Mouse (Mus musculus) forebrain, postnatal 0 days (tissue): ENCODE results near the gene Taf15. TPM values are rescaled to one million over a fixed set of nuclear protein-coding genes. Genes with fewer than 3 reads are reported as not detected.

ENCODE experiments used
- ATAC-seq: fragments of 200-750 bp; cut with Nextera tagmentation; 2 replicates; pipeline ENCODE4 v1.8.0; 2017; ENCODE audit warnings: mild to moderate bottlenecking, moderate library complexity
- DNase-seq: peaks from one replicate; pipeline ENCODE4 v3.0.0-alpha.2; 2015
- H3K27ac ChIP-seq: fragments of 300-500 bp; sonication (generic); 2 replicates; pipeline ENCODE4 v1.5.1; 2014; ENCODE audit warnings: low read depth, mild to moderate bottlenecking, antibody characterized with exemption, low read length, moderate library complexity, mixed read lengths
- H3K27me3 ChIP-seq: fragments of 300-500 bp; sonication (generic); 2 replicates; pipeline ENCODE4 v1.6.1; 2014; ENCODE audit warnings: mild to moderate bottlenecking, low read length, mixed read lengths; ENCODE audit not compliant: insufficient read depth
- H3K36me3 ChIP-seq: fragments of 300-500 bp; sonication (generic); 2 replicates; pipeline ENCODE4 v1.6.1; 2014; ENCODE audit warnings: mild to moderate bottlenecking, moderate library complexity; ENCODE audit not compliant: insufficient read depth
- H3K4me1 ChIP-seq: fragments of 300-500 bp; sonication (generic); 2 replicates; pipeline ENCODE4 v1.6.1; 2014; ENCODE audit warnings: antibody characterized with exemption; ENCODE audit not compliant: insufficient read depth
- H3K4me2 ChIP-seq: fragments of 300-500 bp; sonication (generic); 2 replicates; pipeline ENCODE4 v1.6.1; 2014; ENCODE audit warnings: low read depth, mild to moderate bottlenecking, moderate library complexity
- H3K4me3 ChIP-seq: fragments of 300-500 bp; sonication (generic); 2 replicates; pipeline ENCODE4 v1.5.1; 2014; ENCODE audit warnings: low read depth, low read length, mixed read lengths
- H3K9ac ChIP-seq: fragments of 300-500 bp; sonication (generic); 2 replicates; pipeline ENCODE4 v1.6.1; 2014; ENCODE audit warnings: mild to moderate bottlenecking
- H3K9me3 ChIP-seq: fragments of 300-500 bp; sonication (generic); 2 replicates; pipeline ENCODE4 v1.6.1; 2016; ENCODE audit warnings: low read length
- CTCF ChIP-seq: sonication (generic); IDR thresholded peaks from 2 replicates; pipeline ENCODE4 v1.5.1; 2016; ENCODE audit warnings: antibody characterized with exemption, control low read depth, low read depth
- WGBS: fragments of 180-500 bp; shearing (Covaris S2); extraction: QIAGEN DNeasy Blood & Tissue Kit; methylation state at CpG from one replicate; pipeline ENCODE4 v1.1.7; 2014; 5-methylcytosine and 5-hydroxymethylcytosine counted together
- polyA plus RNA-seq: library from polyadenylated mRNA; unstranded; fragments of >200 nt; fragmentation: Nextera tagmentation; extraction: Ambion mirVana; gene quantifications from 2 replicates; pipeline ENCODE4 v1.2.1, GENCODE M21; 2015
- total RNA-seq: library from RNA; depleted of rRNA; stranded (reverse); fragments of >200 nt; gene quantifications from 2 replicates; pipeline ENCODE4 v1.2.3, GENCODE M21; 2014

The Taf15 gene
- total and polyA plus RNA-seq, 2 experiments from 2014 or later, result 10.5 to 27.8 TPM

DNA sequence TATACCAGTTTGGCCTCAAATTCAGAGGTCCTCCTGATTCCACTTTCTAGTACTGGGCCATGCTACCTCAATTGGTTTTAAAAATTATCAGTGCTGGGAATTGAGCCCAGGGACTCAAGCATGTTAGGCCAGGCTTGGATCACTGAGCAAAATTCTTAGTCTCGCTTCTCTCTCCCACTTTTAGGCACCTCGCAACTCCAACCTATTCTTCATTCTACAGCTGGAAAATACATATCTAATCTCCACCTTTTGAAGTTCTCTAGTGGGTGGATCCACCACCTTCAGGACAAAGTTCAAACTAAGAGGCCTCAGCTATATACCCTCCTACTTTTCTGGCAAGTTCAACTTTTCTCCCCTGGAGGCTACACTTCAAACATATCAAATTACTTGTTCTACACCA, 1.1 kb upstream of the Taf15 start:
- no peak for ATAC-seq
- H3K4me1 ChIP-seq, result peaks cover 9% of the 10 kb centered on the region; the same call in 1 of the 2 replicates
- H3K27ac ChIP-seq, result no peak overlapping the region
- no peaks in the 10 kb centered on the region for H3K27me3 ChIP-seq
- DNase-seq, result no peak
- no peak for TF ChIP-seq CTCF
- no peaks in the 10 kb centered on the region for H3K9me3 ChIP-seq
- H3K9ac ChIP-seq, result peak overlapping the region; percentile 82; the same call in 1 of the 2 replicates
- 0 out of 2 replicates have a peak overlapping the region, but pooled peaks have one; percentile 79 for H3K4me3 ChIP-seq
- no peaks in the 10 kb centered on the region for H3K36me3 ChIP-seq
- H3K4me2 ChIP-seq, result peak overlapping the region; percentile 57; the same call in 1 of the 2 replicates
- WGBS, result 90% methylated on average over 2 of the region's 2 CpGs

DNA sequence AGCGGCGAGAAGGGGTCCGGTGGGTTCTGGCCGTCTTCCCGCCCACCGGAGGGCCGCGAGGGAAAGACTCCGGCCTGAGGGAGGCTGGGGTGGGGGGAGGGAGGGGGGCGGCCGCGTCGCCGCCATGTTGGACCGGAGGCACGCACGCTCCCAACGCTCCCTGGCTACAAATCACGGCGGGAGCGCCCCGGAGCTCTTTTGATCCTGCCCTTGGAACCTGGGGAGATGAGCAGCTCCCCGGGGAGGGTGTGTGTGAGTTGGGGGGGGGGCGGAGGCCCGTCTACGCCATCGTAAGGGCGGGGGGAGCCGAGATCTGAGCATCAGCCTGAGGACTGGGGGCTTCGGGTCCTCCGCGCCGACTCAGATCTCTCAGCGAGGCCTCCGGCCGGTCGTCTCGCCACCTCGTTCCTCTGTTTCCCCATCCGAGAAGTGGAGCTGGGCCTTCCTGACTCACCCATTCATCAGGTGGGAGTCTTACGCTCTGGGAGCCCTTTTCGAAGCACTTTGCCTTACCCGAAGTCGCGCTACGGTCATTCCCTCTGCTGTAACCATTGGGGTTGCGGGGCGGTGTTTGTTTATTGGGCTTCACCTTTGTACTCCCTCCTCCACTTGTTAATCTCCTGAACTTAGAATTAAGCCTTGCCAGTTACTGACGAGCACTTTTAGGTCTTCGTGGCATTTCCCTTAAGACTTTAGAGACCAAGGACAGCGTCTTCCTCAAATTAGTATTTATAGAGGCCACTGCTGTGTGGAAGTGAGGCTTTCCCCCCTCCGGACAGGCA, 540 bp downstream of the Taf15 start:
- H3K4me1 ChIP-seq, result peaks cover 9% of the 10 kb centered on the region; the same call in 1 of the 2 replicates
- H3K4me2 ChIP-seq, result peak overlapping the region; percentile 89
- H3K9me3 ChIP-seq, result no peaks in the 10 kb centered on the region
- H3K4me3 ChIP-seq, result peak overlapping the region; percentile 79
- no peaks in the 10 kb centered on the region for H3K27me3 ChIP-seq
- DNase-seq, result peak; percentile 29
- no peak for TF ChIP-seq CTCF
- no peaks in the 10 kb centered on the region for H3K36me3 ChIP-seq
- peak; percentile 84 for ATAC-seq
- under 1% methylated on average over 45 of the region's 52 CpGs for WGBS
- peak overlapping the region; percentile 99 for H3K27ac ChIP-seq
- peak overlapping the region; percentile 82 for H3K9ac ChIP-seq

DNA sequence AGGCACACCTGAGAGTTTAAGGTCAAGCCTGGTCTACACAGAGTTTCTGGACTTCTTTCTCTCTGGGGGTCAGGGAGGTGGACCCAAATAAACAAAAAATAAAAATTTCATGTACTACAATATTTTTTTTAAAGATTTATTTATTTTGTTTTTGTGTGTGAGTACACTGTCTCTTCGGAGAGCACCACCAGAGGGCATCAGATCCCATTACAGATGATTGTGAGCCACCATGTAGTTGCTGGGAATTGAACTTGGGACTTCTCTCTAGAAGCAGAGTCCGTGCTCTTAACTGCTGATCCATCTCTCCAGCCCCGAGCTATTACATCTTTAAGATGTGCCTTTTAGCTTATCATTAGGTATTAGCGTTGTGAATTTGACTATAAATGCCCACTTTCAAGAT, 18.6 kb downstream of the Taf15 start:
- DNase-seq, result no peak

DNA sequence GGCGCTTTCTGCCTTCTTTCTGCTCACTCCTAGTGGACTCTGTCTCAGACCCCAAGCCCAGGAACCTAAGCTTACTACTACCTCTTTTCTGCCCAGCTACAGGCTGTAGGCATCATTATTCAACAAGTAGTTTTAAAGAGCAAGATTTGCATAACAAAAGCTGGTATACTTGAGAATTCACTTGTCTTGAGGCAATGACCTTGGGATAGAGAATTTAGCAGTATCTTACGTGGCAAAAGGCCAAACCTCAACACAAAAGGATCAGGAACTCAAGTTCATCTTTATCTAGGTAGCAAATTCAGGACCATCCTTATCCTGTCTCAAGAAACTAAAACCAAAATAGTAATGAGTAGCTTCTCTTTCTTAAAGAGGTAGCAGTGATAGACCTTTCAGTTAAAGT, 22.7 kb downstream of the Taf15 start:
- Histone ChIP-seq H3K9me3 (no peaks in the 10 kb centered on the region), H3K4me3 (no peak overlapping the region), H3K4me2 (no peak overlapping the region), H3K4me1 (no peaks in the 10 kb centered on the region), H3K36me3 (peaks cover 7% of the 10 kb centered on the region; the same call in 1 of the 2 replicates), H3K27me3 (no peaks in the 10 kb centered on the region), H3K27ac (no peak overlapping the region), H3K9ac (no peak overlapping the region)
- TF ChIP-seq CTCF, result no peak
- no peak for ATAC-seq
- no peak for DNase-seq
- 48% methylated on average over 2 of the region's 2 CpGs for WGBS

More for the DNA sequence above, 18.6 kb downstream of the Taf15 start:
- WGBS, result 91% methylated on average over 4 of the region's 4 CpGs
- H3K27ac ChIP-seq, result no peak overlapping the region
- no peaks in the 10 kb centered on the region for H3K27me3 ChIP-seq
- H3K9ac ChIP-seq, result no peak overlapping the region
- H3K4me3 ChIP-seq, result no peak overlapping the region
- TF ChIP-seq CTCF, result peak; percentile 30; the same call in 1 of the 2 replicates
- no peaks in the 10 kb centered on the region for H3K9me3 ChIP-seq
- peaks cover 8% of the 10 kb centered on the region; the same call in 1 of the 2 replicates for H3K36me3 ChIP-seq
- ATAC-seq, result no peak
- no peak overlapping the region for H3K4me2 ChIP-seq
- no peaks in the 10 kb centered on the region for H3K4me1 ChIP-seq

DNA sequence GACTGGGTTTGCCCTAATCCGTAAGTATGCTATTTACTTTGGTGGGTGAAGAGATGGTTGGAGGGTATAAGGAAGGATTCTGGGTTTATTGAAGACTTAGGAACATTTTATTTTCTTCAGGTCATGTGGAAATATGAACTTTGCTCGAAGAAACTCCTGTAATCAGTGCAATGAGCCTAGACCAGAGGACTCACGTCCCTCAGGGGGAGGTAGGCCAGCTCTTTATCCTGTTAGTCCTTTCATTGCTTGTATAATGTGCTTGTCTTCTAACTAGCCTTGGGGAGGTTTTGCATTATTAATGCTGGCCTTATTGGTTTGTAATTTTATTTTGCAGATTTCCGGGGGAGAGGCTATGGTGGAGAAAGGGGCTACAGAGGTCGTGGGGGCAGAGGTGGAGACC, 31.4 kb downstream of the Taf15 start:
- DNase-seq (no peak), ATAC-seq (no peak)
- WGBS, result 95% methylated on average over 5 of the region's 5 CpGs
- Histone ChIP-seq H3K27ac (no peak overlapping the region), H3K4me1 (no peaks in the 10 kb centered on the region), H3K36me3 (peaks cover 45% of the 10 kb centered on the region), H3K4me2 (no peak overlapping the region), H3K9me3 (no peaks in the 10 kb centered on the region), H3K9ac (no peak overlapping the region), H3K4me3 (no peak overlapping the region), H3K27me3 (no peaks in the 10 kb centered on the region)
- no peak for TF ChIP-seq CTCF

DNA sequence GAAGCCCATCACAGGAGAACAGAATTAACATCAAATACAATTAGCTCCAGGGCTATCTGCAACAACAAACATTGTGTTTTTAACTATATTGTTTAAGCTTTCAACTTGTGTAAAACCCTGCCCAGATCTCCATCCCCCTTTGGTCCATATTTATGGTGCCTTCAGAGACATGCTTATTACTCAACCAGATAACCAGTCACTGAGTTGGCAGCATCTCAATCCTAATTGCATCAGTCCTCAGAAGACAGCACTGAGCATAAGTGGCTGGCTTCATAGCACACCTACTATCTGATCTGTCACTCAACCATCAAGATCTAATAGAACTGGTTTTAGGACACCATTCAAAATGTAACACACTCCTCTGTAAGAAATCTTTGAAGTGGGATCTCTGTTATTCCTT, 36.6 kb downstream of the Taf15 start:
- H3K9me3 ChIP-seq, result no peaks in the 10 kb centered on the region
- no peak for ATAC-seq
- no peaks in the 10 kb centered on the region for H3K4me1 ChIP-seq
- no peak overlapping the region for H3K4me3 ChIP-seq
- H3K9ac ChIP-seq, result no peak overlapping the region
- H3K27me3 ChIP-seq, result no peaks in the 10 kb centered on the region
- peaks cover 20% of the 10 kb centered on the region for H3K36me3 ChIP-seq
- no peak for TF ChIP-seq CTCF
- H3K27ac ChIP-seq, result no peak overlapping the region
- no peak overlapping the region for H3K4me2 ChIP-seq
- no peak for DNase-seq

DNA sequence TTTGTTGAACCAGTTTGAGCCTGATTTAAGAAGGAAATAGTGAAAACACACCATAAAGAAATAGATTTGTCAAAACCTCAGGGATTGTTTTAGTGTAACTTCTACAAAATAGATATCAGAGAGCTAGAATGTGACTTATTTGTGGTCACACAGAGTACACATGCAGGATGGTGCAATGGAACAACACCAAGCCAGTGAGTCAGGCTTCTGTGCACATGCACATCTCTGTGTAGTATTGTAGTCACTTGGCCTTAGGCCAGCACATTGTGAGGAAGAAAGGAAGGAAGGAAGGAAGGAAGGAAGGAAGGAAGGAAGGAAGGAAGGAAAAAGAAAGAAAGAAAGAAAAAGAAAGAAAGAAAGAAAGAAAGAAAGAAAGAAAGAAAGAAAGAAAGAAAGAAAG, 44.3 kb downstream of the Taf15 start:
- ATAC-seq (no peak), DNase-seq (no peak)
- TF ChIP-seq CTCF, result no peak
- H3K27me3 ChIP-seq, result no peaks in the 10 kb centered on the region
- H3K9me3 ChIP-seq, result no peaks in the 10 kb centered on the region
- no peak overlapping the region for H3K9ac ChIP-seq
- no peaks in the 10 kb centered on the region for H3K4me1 ChIP-seq
- H3K36me3 ChIP-seq, result 0 out of 2 replicates have a peak, but pooled peaks cover 6% of the 10 kb centered on the region
- no peak overlapping the region for H3K27ac ChIP-seq
- H3K4me2 ChIP-seq, result no peak overlapping the region
- no peak overlapping the region for H3K4me3 ChIP-seq
